Mouse (Mus musculus) central nervous system, embryonic 11.5 days (tissue): ENCODE data around the gene Gm4559. TPM values are rescaled to one million over a fixed set of nuclear protein-coding genes. Genes with fewer than 3 reads are reported as not detected.

Experiments
- polyA plus RNA-seq: library from polyadenylated mRNA; depleted of rRNA; stranded (reverse); fragments of >200 nt; gene quantifications from 2 replicates; pipeline ENCODE4 v1.2.3, GENCODE M21; 2012; rRNA removed

Gm4559 gene
- not detected in 2 replicates for polyA plus RNA-seq

GRCm38 (mm10) chr7:142274263-142274662 lies at the start of gene Gm4559:
TSS of gene Gm4559 (minus strand) at chr7:142274363.

GRCm38 (mm10) chr7:142303249-142303648 lies 29.1 kb upstream of the Gm4559 start, which contains the start of gene Krtap5-4:
TSS of gene Krtap5-4 (plus strand) at chr7:142303549.

GRCm38 (mm10) chr7:142297018-142297417 lies 22.9 kb upstream of the Gm4559 start, which contains the start of gene Krtap5-1:
TSS of gene Krtap5-1 (minus strand) at chr7:142297118.

GRCm38 (mm10) chr7:142258254-142258653 lies 15.9 kb downstream of the Gm4559 start, which contains the start of gene Gm2431:
TSS of gene Gm2431 (minus strand) at chr7:142258354.

GRCm38 (mm10) chr7:142240978-142241377 lies 33.2 kb downstream of the Gm4559 start, which contains the start of gene Gm40460:
TSS of gene Gm40460 (minus strand) at chr7:142241078.

GRCm38 (mm10) chr7:142229871-142230270 lies 44.3 kb downstream of the Gm4559 start, which contains the start of gene Krtap5-5:
TSS of gene Krtap5-5 (minus strand) at chr7:142229971.

Other genes starting within 250 kb of the Gm4559 start
- gene Mob2, start 213.3 kb downstream of the Gm4559 start, polyA plus RNA-seq: 42.3 and 43.3 TPM in 2 replicates
- gene Dusp8, start 178.5 kb downstream of the Gm4559 start, polyA plus RNA-seq: 17.3 and 17.4 TPM in 2 replicates
- gene Gm45618, start 153.6 kb downstream of the Gm4559 start, polyA plus RNA-seq: not detected in 2 replicates
- not detected in 2 replicates for gene Gm39115, start 138.3 kb downstream of the Gm4559 start, polyA plus RNA-seq
- not detected in 2 replicates for gene Gm45337, start 129.8 kb downstream of the Gm4559 start, polyA plus RNA-seq
- gene Gm29735, start 117.2 kb downstream of the Gm4559 start, polyA plus RNA-seq: not detected in 2 replicates
- not detected in 2 replicates for gene Gm4553, start 108.6 kb downstream of the Gm4559 start, polyA plus RNA-seq
- gene Krtap5-2, start 98.4 kb downstream of the Gm4559 start, polyA plus RNA-seq: not detected in 2 replicates
- gene Gm10153, start 84.0 kb downstream of the Gm4559 start, polyA plus RNA-seq: not detected in 2 replicates
- gene Krtap5-3, start 73.0 kb downstream of the Gm4559 start, polyA plus RNA-seq: not detected in 2 replicates
- not detected in 2 replicates for gene Gm7579, start 62.5 kb downstream of the Gm4559 start, polyA plus RNA-seq
- not detected in 2 replicates for gene Krtap5-5, start 44.4 kb downstream of the Gm4559 start, polyA plus RNA-seq
- not detected in 2 replicates for gene Gm40460, start 33.3 kb downstream of the Gm4559 start, polyA plus RNA-seq
- not detected in 2 replicates for gene Gm2431, start 16.0 kb downstream of the Gm4559 start, polyA plus RNA-seq
- not detected in 2 replicates for gene Krtap5-1, start 22.8 kb upstream of the Gm4559 start, polyA plus RNA-seq
- not detected in 2 replicates for gene Krtap5-4, start 29.2 kb upstream of the Gm4559 start, polyA plus RNA-seq
- gene Ifitm10, start 99.4 kb upstream of the Gm4559 start, polyA plus RNA-seq: 0.32 and 0.62 TPM in 2 replicates
- 42.8 TPM in 1 of 2 replicates, not detected in the other for gene Gm49369, start 108.3 kb upstream of the Gm4559 start, polyA plus RNA-seq
- gene Ctsd, start 113.7 kb upstream of the Gm4559 start, polyA plus RNA-seq: 73.0 and 126 TPM in 2 replicates
- 0.34 and 0.88 TPM in 2 replicates for gene Syt8, start 160.5 kb upstream of the Gm4559 start, polyA plus RNA-seq
- 3.3 and 5.1 TPM in 2 replicates for gene Tnni2, start 167.4 kb upstream of the Gm4559 start, polyA plus RNA-seq
- 20.5 and 42.6 TPM in 2 replicates for gene Lsp1, start 186.4 kb upstream of the Gm4559 start, polyA plus RNA-seq
- gene Tnnt3, start 224.5 kb upstream of the Gm4559 start, polyA plus RNA-seq: 2.6 and 6.1 TPM in 2 replicates